Mouse (Mus musculus) Patski (cell line): ENCODE results near the gene Scap. TPM values are rescaled to one million over a fixed set of nuclear protein-coding genes. Genes with fewer than 3 reads are reported as not detected.
"Not testable (repeated sequence)": the region's sequence is repeated elsewhere in the genome, so short reads cannot be mapped to it uniquely, and the experiment has no call there.

Experiments used
- ATAC-seq: fragments of 100-300 bp; one replicate; pipeline ENCODE4 v1.8.0; 2021
- CTCF ChIA-PET: fragments of 350-600 bp; sonication (Branson Sonifier 250); formaldehyde crosslinking; loops from one replicate; lab custom pipeline; 2022; ENCODE audit warnings: inconsistent platforms; lab: Charles Lee
- POLR2A ChIA-PET: fragments of 350-600 bp; sonication (Branson Sonifier 250); formaldehyde crosslinking; loops from one replicate; lab custom pipeline; 2022; ENCODE audit warnings: antibody characterized with exemption, inconsistent platforms; lab: Charles Lee
- DNase-seq: peaks from one replicate; pipeline ENCODE4 v3.0.0-alpha.2; 2011; ENCODE audit warnings: low read depth, low spot score
- H3K27me3 ChIP-seq: fragments of 371-371 bp; one replicate; pipeline ENCODE4 v1.5.1; 2021
- CTCF ChIP-seq: fragments of 100-300 bp; IDR thresholded peaks from one replicate; pipeline ENCODE4 v1.5.1; 2021
- in situ Hi-C: fragments of 300-500 bp; cut with MboI; formaldehyde crosslinking; loops from 3 replicates; pipeline ENCODE4 v1.11.1; 2018; ENCODE audit warnings: low pct_unique_long_range_greater_than_20kb, mixed read lengths
- polyA plus RNA-seq: library from polyadenylated mRNA; unstranded; gene quantifications from one replicate; pipeline ENCODE4 v1.2.3, GENCODE M21; 2021

The Scap gene
- polyA plus RNA-seq, 1 experiment from 2014 or later, result 54.7 TPM

- in situ Hi-C loops, result no loop called here
- POLR2A ChIA-PET, result no interaction called here
- TF ChIP-seq CTCF, result no peak
- H3K27me3 ChIP-seq, result no peaks in the 10 kb centered on the region
- ATAC-seq, result no peak
- DNase-seq, result no peak
- CTCF ChIA-PET, result interaction anchor here (1.2 kb wide), 1 partner anchor 26 kb away, joined by 4 read pairs; the partner anchor contains the start of gene Elp6
These were observed 2.7 kb upstream of the Scap start for GRCm38 (mm10) chr9:110330341-110330740.

GRCm38 (mm10) chr9:110330913-110331312 lies 2.2 kb upstream of the Scap start:
- POLR2A ChIA-PET, in situ Hi-C loops: not testable (repeated sequence)
- CTCF ChIA-PET, result interaction anchor here (1.2 kb wide), 1 partner anchor 27 kb away, joined by 4 read pairs; the partner anchor contains the start of gene Elp6

DNA sequence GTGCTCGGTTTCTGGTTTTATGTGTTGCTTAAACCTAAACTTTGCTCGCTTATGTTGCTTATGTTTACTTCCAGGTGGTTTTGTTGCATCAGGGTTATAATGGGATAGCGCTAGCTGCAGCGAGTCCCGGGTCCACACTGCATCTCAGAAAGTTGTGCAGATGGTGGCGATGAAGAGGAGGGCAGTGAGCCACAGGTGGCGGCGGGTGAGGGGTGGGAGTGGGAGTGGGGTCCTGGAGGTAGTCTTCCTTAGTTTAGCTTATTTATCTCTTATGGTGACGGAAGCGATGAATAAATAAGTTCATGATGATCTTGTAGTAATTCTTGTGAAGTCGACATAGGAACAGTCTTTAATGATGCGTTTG lies 790 bp downstream of the Scap start:
- in situ Hi-C loops, result no loop called here
- DNase-seq (no peak), ATAC-seq (no peak)
- no peak for TF ChIP-seq CTCF
- no peaks in the 10 kb centered on the region for H3K27me3 ChIP-seq
- CTCF ChIA-PET, result interaction anchor here (0.9 to 1.6 kb wide), 6 partner anchors 9 to 68 kb away, joined by 3 to 5 read pairs (median 4); no protein-coding TSS in a partner anchor
- POLR2A ChIA-PET, result interaction anchor here (1.2 kb wide), 1 partner anchor 74 kb away, joined by 3 read pairs; the partner anchor contains the start of gene Ptpn23

More at GRCm38 (mm10) chr9:110330913-110331312, 2.2 kb upstream of the Scap start:
- not testable (repeated sequence) for ATAC-seq, DNase-seq, H3K27me3 ChIP-seq

- ATAC-seq (no peak), DNase-seq (no peak)
- no peak for TF ChIP-seq CTCF
- in situ Hi-C loops, result no loop called here
- ChIA-PET CTCF (interaction anchor here (1.5 kb wide), 1 partner anchor 11 kb away, joined by 4 read pairs; no protein-coding TSS in a partner anchor), POLR2A (no interaction called here)
- no peaks in the 10 kb centered on the region for H3K27me3 ChIP-seq
These were observed 1.8 kb downstream of the Scap start for GRCm38 (mm10) chr9:110334849-110335248.

- no peaks in the 10 kb centered on the region for H3K27me3 ChIP-seq
- ChIA-PET POLR2A (no interaction called here), CTCF (no interaction called here)
- no peak for TF ChIP-seq CTCF
- no peak for ATAC-seq
- DNase-seq, result no peak
- in situ Hi-C loops, result no loop called here
These were observed 7.1 kb downstream of the Scap start for GRCm38 (mm10) chr9:110340037-110340750.

- ChIA-PET POLR2A (no interaction called here), CTCF (no interaction called here)
- no peaks in the 10 kb centered on the region for H3K27me3 ChIP-seq
- no peak for ATAC-seq
- TF ChIP-seq CTCF, result no peak
- DNase-seq, result no peak
- in situ Hi-C loops, result no loop called here
These were observed 8.9 kb downstream of the Scap start for GRCm38 (mm10) chr9:110342008-110342407.

DNA sequence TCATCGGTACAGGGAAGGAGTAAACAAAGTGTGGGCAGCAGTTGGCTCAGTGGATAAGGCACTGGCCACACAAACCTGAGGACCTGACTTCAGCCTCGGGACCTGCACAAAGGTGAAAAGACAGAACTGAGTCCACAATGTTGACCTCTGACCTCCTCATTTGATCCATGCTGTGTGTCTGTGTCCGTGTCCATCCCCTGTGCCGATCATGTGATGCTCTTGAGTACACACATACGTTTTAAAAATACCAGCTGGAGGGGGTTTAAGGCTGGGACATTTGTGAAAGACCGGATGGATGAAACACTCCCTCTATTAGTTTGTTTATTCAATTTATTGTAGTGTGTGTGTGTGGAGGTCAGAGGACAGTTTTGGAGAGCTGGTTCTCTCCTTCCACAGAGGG lies 10.7 kb downstream of the Scap start:
- in situ Hi-C loops, result no loop called here
- ATAC-seq, result no peak
- POLR2A ChIA-PET, result no interaction called here
- no peaks in the 10 kb centered on the region for H3K27me3 ChIP-seq
- CTCF ChIA-PET, result no interaction called here
- DNase-seq, result no peak
- no peak for TF ChIP-seq CTCF

- ChIA-PET POLR2A (interaction anchor here (0.5 to 0.6 kb wide), 2 partner anchors 266 to 368 kb away, joined by 3 to 4 read pairs; no protein-coding TSS in a partner anchor), CTCF (interaction anchor here (1.2 to 1.7 kb wide), 2 partner anchors 10 to 12 kb away, joined by 3 to 4 read pairs; partner anchors contain the start of gene Scap)
- H3K27me3 ChIP-seq, result no peaks in the 10 kb centered on the region
- no peak for TF ChIP-seq CTCF
- in situ Hi-C loops, result no loop called here
- ATAC-seq, result no peak
- no peak for DNase-seq
These were observed 12.1 kb downstream of the Scap start for GRCm38 (mm10) chr9:110345057-110345739.

DNA sequence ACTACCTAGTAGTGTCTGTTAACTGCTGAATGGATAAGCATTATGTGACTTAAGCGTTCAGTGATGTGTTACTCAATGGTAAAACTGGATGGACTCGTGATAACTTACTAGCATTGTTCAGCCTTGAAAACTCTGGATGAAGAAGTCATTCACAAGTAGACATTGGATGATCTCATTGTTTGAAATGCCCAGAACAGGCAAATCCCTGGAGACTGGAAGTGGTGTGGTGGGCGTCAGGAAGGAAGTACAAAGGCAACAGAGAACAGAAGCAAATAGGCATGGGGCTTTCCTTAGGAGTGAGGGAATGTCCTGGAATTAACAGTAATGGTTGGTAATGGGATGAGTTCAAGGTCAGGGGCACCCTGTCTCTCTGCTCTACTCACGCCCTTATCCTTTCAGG lies 15.8 kb downstream of the Scap start:
- DNase-seq, result no peak
- CTCF ChIA-PET, result no interaction called here
- in situ Hi-C loops, result no loop called here
- no peaks in the 10 kb centered on the region for H3K27me3 ChIP-seq
- no peak for ATAC-seq
- POLR2A ChIA-PET, result no interaction called here
- no peak for TF ChIP-seq CTCF

GRCm38 (mm10) chr9:110350188-110350587 lies 17.1 kb downstream of the Scap start:
- no peaks in the 10 kb centered on the region for H3K27me3 ChIP-seq
- no peak for TF ChIP-seq CTCF
- DNase-seq, result no peak
- in situ Hi-C loops, result no loop called here
- ChIA-PET CTCF (interaction anchor here (1.1 kb wide), 1 partner anchor 11 kb away, joined by 3 read pairs; no protein-coding TSS in a partner anchor), POLR2A (no interaction called here)
- ATAC-seq, result no peak

DNA sequence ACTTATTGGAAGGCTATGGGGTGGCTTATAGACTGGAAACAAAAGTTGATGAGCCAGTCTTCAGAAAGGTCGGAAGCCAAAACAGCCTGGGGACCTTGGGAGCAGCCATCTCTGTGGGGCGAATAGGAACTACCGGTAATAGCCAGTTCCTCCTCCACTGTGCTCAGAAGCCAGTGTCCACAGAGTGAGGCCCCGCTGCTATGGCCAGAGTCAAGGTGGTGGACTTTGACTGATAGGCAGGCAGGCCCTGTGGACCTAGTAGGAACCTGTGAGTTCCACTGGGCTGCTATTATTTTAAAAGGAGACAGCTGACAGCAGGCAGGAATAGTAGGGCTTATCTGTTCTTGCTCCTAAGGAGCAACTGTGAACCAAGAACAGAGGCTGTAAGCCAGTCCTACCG lies 17.5 kb downstream of the Scap start:
- ATAC-seq (no peak), DNase-seq (no peak)
- H3K27me3 ChIP-seq, result no peaks in the 10 kb centered on the region
- no peak for TF ChIP-seq CTCF
- in situ Hi-C loops, result no loop called here
- ChIA-PET CTCF (interaction anchor here (1.1 kb wide), 1 partner anchor 11 kb away, joined by 3 read pairs; no protein-coding TSS in a partner anchor), POLR2A (no interaction called here)
